Mouse (Mus musculus) neutrophil, adult 59 days (primary cell): ENCODE data around the gene Gm8165. TPM values are rescaled to one million over a fixed set of nuclear protein-coding genes. Genes with fewer than 3 reads are reported as not detected.

Source experiments
- total RNA-seq, 2 experiments: library from RNA; stranded (reverse); gene quantifications; 1 replicate in 1 of 2; 2 replicates in 1 of 2; pipeline ENCODE4 v1.2.4; 2023

Gm8165 gene
- not detected for total RNA-seq

DNA sequence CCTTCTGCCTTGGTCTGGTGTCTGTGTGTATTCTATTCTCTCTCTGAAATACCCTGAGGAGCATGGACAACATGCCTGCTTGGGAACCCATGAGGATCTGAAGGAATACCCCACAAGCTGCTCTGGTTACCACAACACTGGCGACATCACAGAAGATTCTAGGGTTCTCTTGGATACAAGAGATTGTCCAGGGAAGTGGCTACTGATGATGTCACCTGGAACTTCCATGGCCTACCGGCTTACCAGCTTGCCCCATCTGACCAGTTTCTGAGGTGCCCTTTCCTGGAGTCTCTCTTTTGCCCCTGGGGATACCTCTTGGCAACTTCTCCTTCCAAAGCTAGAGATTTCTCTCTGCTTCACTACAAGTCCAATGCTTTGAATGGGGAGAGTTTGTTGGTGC lies at the start of gene Gm8165:
TSS of gene Gm8165 (minus strand) at position 101 of the 400 bp plus-strand sequence.

DNA sequence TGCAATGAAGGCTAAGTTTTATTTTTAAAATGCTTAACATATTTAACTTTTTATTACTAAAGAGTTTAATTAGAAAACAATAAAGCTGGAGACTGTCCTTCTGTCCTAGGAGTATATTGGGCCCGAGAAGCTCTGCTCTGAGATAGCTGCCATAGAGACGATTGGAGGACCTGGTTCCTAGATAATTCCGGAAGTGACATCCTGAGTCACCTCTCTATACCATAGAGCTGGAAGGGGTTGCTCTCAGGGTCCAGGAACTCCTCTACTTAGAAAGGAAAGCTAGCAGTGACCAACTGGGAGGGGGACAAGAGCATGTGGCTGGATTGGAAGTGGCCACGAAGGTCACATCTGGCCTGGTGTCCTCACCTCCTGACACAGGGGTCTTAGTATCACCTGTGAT lies 20.6 kb upstream of the Gm8165 start, which contains the start of gene Gm7324:
TSS of gene Gm7324 (plus strand) at position 208 of the 400 bp plus-strand sequence.

Other genes starting within 250 kb of the Gm8165 start
- not detected for gene Gm5799, start 133.6 kb downstream of the Gm8165 start, total RNA-seq
- gene Gm17654, start 98.1 kb downstream of the Gm8165 start, total RNA-seq: not detected
- not detected for gene Gm10375, start 69.2 kb downstream of the Gm8165 start, total RNA-seq
- gene Gm7324, start 20.6 kb upstream of the Gm8165 start, total RNA-seq: under 1 TPM; 0.49 to 0.71 TPM
- gene Gm16506, start 50.3 kb upstream of the Gm8165 start, total RNA-seq: not detected
- gene Gm6526, start 70.7 kb upstream of the Gm8165 start, total RNA-seq: not detected
- gene Gm8180, start 107.5 kb upstream of the Gm8165 start, total RNA-seq: not detected
- 10 to 100 TPM; 41.3 to 66.3 TPM for gene Ear1, start 198.3 kb upstream of the Gm8165 start, total RNA-seq
- not detected for gene Ear10, start 246.4 kb upstream of the Gm8165 start, total RNA-seq
- 1 to 10 TPM; 1.3 to 1.7 TPM for gene Gm8113, start 248.2 kb upstream of the Gm8165 start, total RNA-seq